In the genomic region with DNA sequence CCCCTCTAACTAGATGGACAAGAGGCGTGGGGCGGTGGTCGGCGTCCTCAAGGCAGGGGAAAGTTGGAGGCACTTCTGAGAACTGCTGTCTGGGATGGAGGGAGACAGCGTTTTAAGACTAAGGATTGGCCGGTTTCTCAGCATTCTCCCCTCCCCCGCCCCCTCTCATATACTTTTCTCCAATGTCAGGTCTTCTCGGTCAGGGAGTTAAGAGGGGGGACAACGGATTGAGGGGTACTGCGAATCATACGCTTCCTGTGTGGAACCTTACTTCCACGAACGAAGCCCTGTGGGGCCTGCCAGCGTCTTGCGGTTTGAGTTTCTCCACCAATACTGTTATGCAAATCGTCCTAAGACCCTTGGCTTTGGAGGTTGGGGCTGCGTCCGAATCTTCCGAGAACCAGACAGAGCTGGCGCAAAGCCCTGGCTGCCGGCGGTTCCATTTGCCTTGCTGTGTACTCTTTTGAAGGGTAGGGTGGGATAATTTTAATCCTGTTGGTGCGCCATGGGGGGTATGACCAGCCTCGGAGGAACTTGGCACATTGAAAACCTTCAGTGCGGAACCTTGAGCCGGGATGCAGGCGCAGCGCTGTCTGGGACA, we compare ENCODE assay signal across 1 mouse cellular context.
TF ChIP-seq lines count a peak whose summit lies in the region.

No protein-coding gene starts in this region.

TF ChIP-seq in CH12.LX, 34 proteins besides CTCF, POLR2A, EP300 and RAD21:
- no peak for TF ChIP-seq ZC3H11A (IDR thresholded peaks at IDR 0.05; ENCODE audit: low read depth, low read length)
- no peak for TF ChIP-seq MAFK (IDR thresholded peaks at IDR 0.05; ENCODE audit: insufficient replicate concordance, low read length)
- no peak for TF ChIP-seq NELFE (IDR thresholded peaks at IDR 0.05; ENCODE audit: low read depth, low read length)
- TF ChIP-seq E2F4 (IDR thresholded peaks at IDR 0.05; ENCODE audit: insufficient replicate concordance, low read depth, low read length), result no peak
- no peak for TF ChIP-seq ELF1 (IDR thresholded peaks at IDR 0.05; ENCODE audit: low read depth, low read length)
- peak; percentile 31; the same call in 1 of the 2 replicates for TF ChIP-seq MXI1 (IDR thresholded peaks at IDR 0.05; ENCODE audit: low read depth, low read length)
- no peak for TF ChIP-seq GABPA (IDR thresholded peaks at IDR 0.05; ENCODE audit: insufficient replicate concordance, low read depth, low read length)
- 0 out of 2 replicates have a peak, but pooled peaks have one; percentile 30 for TF ChIP-seq TBP (conservative IDR thresholded peaks at IDR 0.05; ENCODE audit: low read depth, low read length)
- TF ChIP-seq HCFC1 (IDR thresholded peaks at IDR 0.05; ENCODE audit: low read depth, low read length), result no peak
- no peak for TF ChIP-seq ZKSCAN1 (IDR thresholded peaks at IDR 0.05; ENCODE audit: borderline replicate concordance, low read depth, low read length)
- TF ChIP-seq ETS1 (conservative IDR thresholded peaks at IDR 0.05; ENCODE audit: low read depth, low read length), result 0 out of 2 replicates have a peak, but pooled peaks have one; percentile 38
- TF ChIP-seq USF2 (conservative IDR thresholded peaks at IDR 0.05; ENCODE audit: low read depth, low read length), result no peak
- no peak for TF ChIP-seq PAX5 (IDR thresholded peaks at IDR 0.05; ENCODE audit: low read length)
- TF ChIP-seq ZMIZ1 (IDR thresholded peaks at IDR 0.05; ENCODE audit: low read depth, low read length), result no peak
- TF ChIP-seq CHD1 (IDR thresholded peaks at IDR 0.05; ENCODE audit: low read depth, low read length), result no peak
- TF ChIP-seq MEF2A (IDR thresholded peaks at IDR 0.05; ENCODE audit: borderline replicate concordance, low read depth, low read length), result peak; percentile 44; the same call in 1 of the 2 replicates
- no peak for TF ChIP-seq ZNF384 (IDR thresholded peaks at IDR 0.05; ENCODE audit: low read depth, low read length)
- TF ChIP-seq RCOR1 (conservative IDR thresholded peaks at IDR 0.05; ENCODE audit: low read depth, low read length), result no peak
- no peak for TF ChIP-seq MYC (IDR thresholded peaks at IDR 0.05; ENCODE audit: low read depth, low read length)
- 0 out of 2 replicates have a peak, but pooled peaks have one; percentile 17 for TF ChIP-seq UBTF (IDR thresholded peaks at IDR 0.05; ENCODE audit: low read depth, low read length)
- TF ChIP-seq NRF1 (IDR thresholded peaks at IDR 0.05; ENCODE audit: low read depth, low read length), result no peak
- TF ChIP-seq MAZ (IDR thresholded peaks at IDR 0.05; ENCODE audit: low read depth, low read length), result 0 out of 2 replicates have a peak, but pooled peaks have one; percentile 14
- TF ChIP-seq KAT2A (IDR thresholded peaks at IDR 0.05; ENCODE audit: insufficient replicate concordance, low read length), result no peak
- TF ChIP-seq CHD2 (IDR thresholded peaks at IDR 0.05; ENCODE audit: low read length), result no peak; the same call in 1 of the 2 replicates
- TF ChIP-seq JUN (IDR thresholded peaks at IDR 0.05; ENCODE audit: insufficient read depth, low read depth, low read length), result no peak
- TF ChIP-seq TCF12 (IDR thresholded peaks at IDR 0.05; ENCODE audit: low read depth, low read length), result peak; percentile 59
- TF ChIP-seq USF1 (IDR thresholded peaks at IDR 0.05; ENCODE audit: low read depth, low read length), result no peak
- peak; percentile 68 for TF ChIP-seq IRF4 (IDR thresholded peaks at IDR 0.05; ENCODE audit: low read depth, low read length)
- TF ChIP-seq POLR2AphosphoS2 (IDR thresholded peaks at IDR 0.05; ENCODE audit: low read depth, low read length), result no peak
- no peak for TF ChIP-seq SMC3 (IDR thresholded peaks at IDR 0.05; ENCODE audit: low read depth, low read length)
- TF ChIP-seq SIN3A (IDR thresholded peaks at IDR 0.05; ENCODE audit: low read length), result no peak; the same call in 1 of the 2 replicates
- no peak for TF ChIP-seq MAX (IDR thresholded peaks at IDR 0.05; ENCODE audit: low read length)
- no peak for TF ChIP-seq JUND (conservative IDR thresholded peaks at IDR 0.05; ENCODE audit: low read depth, low read length)
- peak; percentile 22; the same call in 1 of the 2 replicates for TF ChIP-seq BHLHE40 (IDR thresholded peaks at IDR 0.05; ENCODE audit: low read depth, low read length)
